Mouse (Mus musculus) cerebellum, adult 9-11 months (tissue): ENCODE data around the gene Usp21.

ENCODE experiments used
- DNase-seq: peaks from one replicate; pipeline ENCODE4 v3.0.0; 2022

The Usp21 gene

GRCm38 (mm10) chr1:171239992-171240744 lies 47.6 kb downstream of the Usp21 start:
- no peak for DNase-seq

GRCm38 (mm10) chr1:171238463-171238862 lies 49.3 kb downstream of the Usp21 start:
- DNase-seq, result no peak

- no peak for DNase-seq
Observed at GRCm38 (mm10) chr1:171237438-171237837, 50.4 kb downstream of the Usp21 start.

- DNase-seq, result no peak
Observed at GRCm38 (mm10) chr1:171235791-171236190, 52.0 kb downstream of the Usp21 start.

- DNase-seq, result no peak
Observed at GRCm38 (mm10) chr1:171234538-171234937, 53.3 kb downstream of the Usp21 start.

- no peak for DNase-seq
Observed at GRCm38 (mm10) chr1:171234126-171234525, 53.7 kb downstream of the Usp21 start, which contains the start of gene Fcer1g. Fcer1g (minus strand) TSS chr1:171234365.

- no peak for DNase-seq
Observed at GRCm38 (mm10) chr1:171232800-171233730, 54.7 kb downstream of the Usp21 start.

GRCm38 (mm10) chr1:171232348-171232747 lies 55.4 kb downstream of the Usp21 start:
- no peak for DNase-seq
